Mouse (Mus musculus) forebrain, embryonic 11.5 days (tissue): Measurements from ENCODE around the gene Gm28539. TPM values are rescaled to one million over a fixed set of nuclear protein-coding genes. Genes with fewer than 3 reads are reported as not detected.

Source experiments
- ATAC-seq: fragments of 200-750 bp; cut with Nextera tagmentation; replicated peaks from 2 replicates; pipeline ENCODE4 v1.8.0; 2017; ENCODE audit warnings: moderate TSS enrichment; ENCODE audit not compliant: low FRiP score
- DNase-seq: peaks from one replicate; pipeline ENCODE4 v3.0.0-alpha.2; 2017; ENCODE audit warnings: low spot score
- H3K27ac ChIP-seq: fragments of 300-500 bp; sonication (generic); 2 replicates; pipeline ENCODE4 v1.5.1; 2014; ENCODE audit warnings: low read depth, low read length
- H3K27me3 ChIP-seq: fragments of 300-500 bp; sonication (generic); 2 replicates; pipeline ENCODE4 v1.6.1; 2014; ENCODE audit warnings: mild to moderate bottlenecking, low read length, mixed read lengths; ENCODE audit not compliant: control insufficient read depth, insufficient read depth
- H3K36me3 ChIP-seq: fragments of 300-500 bp; sonication (generic); 2 replicates; pipeline ENCODE4 v1.6.1; 2014; ENCODE audit warnings: mild to moderate bottlenecking, low read length, moderate library complexity, mixed read lengths; ENCODE audit not compliant: control insufficient read depth, insufficient read depth
- H3K4me1 ChIP-seq: fragments of 300-500 bp; sonication (generic); replicated peaks from 2 replicates; pipeline ENCODE4 v1.6.1; 2014; ENCODE audit warnings: low read length, mixed read lengths; ENCODE audit not compliant: control insufficient read depth, insufficient read depth
- H3K4me2 ChIP-seq: fragments of 300-500 bp; sonication (generic); 2 replicates; pipeline ENCODE4 v1.6.1; 2014; ENCODE audit warnings: low read depth, mild to moderate bottlenecking, low read length, moderate library complexity, mixed read lengths; ENCODE audit not compliant: severe bottlenecking
- H3K4me3 ChIP-seq: fragments of 300-500 bp; sonication (generic); 2 replicates; pipeline ENCODE4 v1.5.1; 2014; ENCODE audit warnings: low read depth, low read length
- H3K9ac ChIP-seq: fragments of 300-500 bp; sonication (generic); 2 replicates; pipeline ENCODE4 v1.6.1; 2014; ENCODE audit warnings: low read length
- H3K9me3 ChIP-seq: fragments of 300-500 bp; sonication (generic); 2 replicates; pipeline ENCODE4 v1.6.1; 2016; ENCODE audit warnings: low read length, mixed read lengths; ENCODE audit not compliant: control insufficient read depth
- WGBS: fragments of 180-500 bp; shearing (Covaris S2); extraction: QIAGEN DNeasy Blood & Tissue Kit; methylation state at CpG from one replicate; pipeline ENCODE4 v1.1.7; 2014; 5-methylcytosine and 5-hydroxymethylcytosine counted together
- polyA plus RNA-seq: library from polyadenylated mRNA; unstranded; fragments of >200 nt; fragmentation: Nextera tagmentation; extraction: Ambion mirVana; gene quantifications from 2 replicates; pipeline ENCODE4 v1.2.1, GENCODE M21; 2014

Gene Gm28539
- polyA plus RNA-seq, 1 experiment from 2014 or later: not detected

DNA sequence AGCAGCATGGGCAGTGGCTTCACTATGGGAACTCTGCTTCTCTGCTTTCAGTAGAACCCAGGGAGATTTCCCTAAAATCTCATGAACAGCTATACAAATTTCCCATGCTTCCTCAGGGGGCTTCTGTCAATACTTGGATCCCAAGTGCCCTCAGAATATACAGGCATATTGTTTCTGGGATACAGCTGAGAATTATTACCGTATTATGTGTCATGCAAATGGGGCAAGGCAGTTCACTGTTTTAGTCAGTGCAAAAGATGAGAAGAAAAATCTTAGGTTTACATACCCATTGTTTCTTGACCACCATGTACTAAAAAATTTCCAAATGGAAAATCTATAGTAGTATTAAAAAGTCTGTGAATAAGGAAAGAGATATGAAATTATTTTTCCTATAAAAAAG lies 167.4 kb downstream of the Gm28539 start:
- Histone ChIP-seq H3K4me2 (no peak overlapping the region), H3K27ac (no peak overlapping the region), H3K9me3 (no peaks in the 10 kb centered on the region), H3K9ac (no peak overlapping the region), H3K4me1 (no peaks in the 10 kb centered on the region), H3K4me3 (no peak overlapping the region), H3K36me3 (no peaks in the 10 kb centered on the region), H3K27me3 (no peaks in the 10 kb centered on the region)
- 96% methylated on average over 1 of the region's 1 CpGs for whole genome bisulfite sequencing
- ATAC-seq: no peak
- DNase-seq: no peak

- DNase-seq (no peak), ATAC-seq (no peak)
- no peaks in the 10 kb centered on the region for H3K9me3 ChIP-seq
- no peak overlapping the region for H3K9ac ChIP-seq
- WGBS: 74% methylated on average over 3 of the region's 3 CpGs
- H3K4me2 ChIP-seq: no peak overlapping the region
- H3K4me3 ChIP-seq: no peak overlapping the region
- no peaks in the 10 kb centered on the region for H3K27me3 ChIP-seq
- H3K4me1 ChIP-seq: no peaks in the 10 kb centered on the region
- H3K27ac ChIP-seq: no peak overlapping the region
- H3K36me3 ChIP-seq: no peaks in the 10 kb centered on the region
Measured at GRCm38 (mm10) chr16:19005298-19005697, 168.9 kb downstream of the Gm28539 start.

Other genes starting within 250 kb of the Gm28539 start
- 0.83 and 1.3 TPM in 2 replicates for gene Tbx1, start 245.9 kb upstream of the Gm28539 start, polyA plus RNA-seq
- gene Gp1bb, start 214.2 kb upstream of the Gm28539 start, polyA plus RNA-seq: 5.3 and 6.0 TPM in 2 replicates
- gene Gm49601, start 210.2 kb upstream of the Gm28539 start, polyA plus RNA-seq: 2.8 and 3.4 TPM in 2 replicates
- gene Sept5, start 206.6 kb upstream of the Gm28539 start, polyA plus RNA-seq: 44.2 and 48.2 TPM in 2 replicates
- 21.1 and 25.8 TPM in 2 replicates for gene Cldn5, start 59.7 kb upstream of the Gm28539 start, polyA plus RNA-seq
- 87.5 and 102 TPM in 2 replicates for gene Ufd1, start 24.8 kb upstream of the Gm28539 start, polyA plus RNA-seq
- gene Cdc45, start 24.6 kb upstream of the Gm28539 start, polyA plus RNA-seq: 75.8 and 82.0 TPM in 2 replicates
- 23.9 and 28.2 TPM in 2 replicates for gene 2510002D24Rik, start within 50 bp of the Gm28539 start, polyA plus RNA-seq
- 99.7 and 101 TPM in 2 replicates for gene Mrpl40, start 40.3 kb downstream of the Gm28539 start, polyA plus RNA-seq
- gene Hira, start 40.5 kb downstream of the Gm28539 start, polyA plus RNA-seq: 16.0 and 16.7 TPM in 2 replicates